Mouse (Mus musculus): ENCODE measurements around the gene Tfap4. TPM values are rescaled to one million over a fixed set of nuclear protein-coding genes. Genes with fewer than 3 reads are reported as not detected.
"Not testable (repeated sequence)": the region's sequence is repeated elsewhere in the genome, so short reads cannot be mapped to it uniquely, and the experiment has no call there.

Tfap4 gene
- total RNA-seq, 2 experiments from 2014 or later = 4.2 to 4.3 TPM

GRCm38 (mm10) chr16:4593971-4594813, 34.5 kb upstream of the Tfap4 start, which contains the start of gene Glis2:
Glis2 (plus strand) TSS chr16:4594713.
- DNase-seq (ENCODE audit: low spot score in 2 of 2) = peak; percentile 53 to 67

GRCm38 (mm10) chr16:4592909-4593875, 33.5 kb upstream of the Tfap4 start:
- peak; percentile 58 to 70 for DNase-seq (ENCODE audit: low spot score in 2 of 2)

GRCm38 (mm10) chr16:4590236-4590635, 30.6 kb upstream of the Tfap4 start:
- DNase-seq (ENCODE audit: low spot score in 2 of 2) = no peak

GRCm38 (mm10) chr16:4587516-4588210, 28.0 kb upstream of the Tfap4 start:
- no peak for DNase-seq (ENCODE audit: low spot score in 2 of 2)

GRCm38 (mm10) chr16:4586531-4587123, 27.0 kb upstream of the Tfap4 start:
- peak; percentile 80 to 88 for DNase-seq (ENCODE audit: low spot score in 2 of 2)

- DNase-seq (ENCODE audit: low spot score in 2 of 2) = no peak
Observed at GRCm38 (mm10) chr16:4585642-4586530, 26.2 kb upstream of the Tfap4 start.

GRCm38 (mm10) chr16:4584438-4584837, 24.8 kb upstream of the Tfap4 start:
- no peak for DNase-seq (ENCODE audit: low spot score in 2 of 2)

- DNase-seq (ENCODE audit: low spot score in 2 of 2) = no peak
Observed at GRCm38 (mm10) chr16:4583807-4584206, 24.2 kb upstream of the Tfap4 start.

- not testable (repeated sequence) for DNase-seq (ENCODE audit: low spot score in 2 of 2)
Observed at GRCm38 (mm10) chr16:4581179-4581578, 21.5 kb upstream of the Tfap4 start.

- no peak for DNase-seq (ENCODE audit: low spot score in 2 of 2)
Observed at GRCm38 (mm10) chr16:4578630-4579029, 19.0 kb upstream of the Tfap4 start.

- no peak for DNase-seq (ENCODE audit: low spot score in 2 of 2)
Observed at GRCm38 (mm10) chr16:4576873-4577272, 17.2 kb upstream of the Tfap4 start.

- no peak for DNase-seq (ENCODE audit: low spot score in 2 of 2)
Observed at GRCm38 (mm10) chr16:4576038-4576437, 16.4 kb upstream of the Tfap4 start.

GRCm38 (mm10) chr16:4570737-4571136, 11.1 kb upstream of the Tfap4 start:
- no peak for DNase-seq (ENCODE audit: low spot score in 2 of 2)

- peak; percentile 83 to 85 for DNase-seq (ENCODE audit: low spot score in 2 of 2)
Observed at GRCm38 (mm10) chr16:4567912-4568311, 8.3 kb upstream of the Tfap4 start.

- peak; percentile 53 to 64 for DNase-seq (ENCODE audit: low spot score in 2 of 2)
Observed at GRCm38 (mm10) chr16:4560145-4560952, 695 bp upstream of the Tfap4 start.

GRCm38 (mm10) chr16:4558980-4559631, 548 bp downstream of the Tfap4 start:
- DNase-seq (ENCODE audit: low spot score in 2 of 2) = peak; percentile 76 to 80

- DNase-seq (ENCODE audit: low spot score in 2 of 2) = peak; percentile 87 to 90
Observed at GRCm38 (mm10) chr16:4558384-4558979, 1.2 kb downstream of the Tfap4 start.

- peak; percentile 55 to 66 for DNase-seq (ENCODE audit: low spot score in 2 of 2)
Observed at GRCm38 (mm10) chr16:4557949-4558348, 1.7 kb downstream of the Tfap4 start.
